Mouse (Mus musculus) cortical plate, adult 2 months (tissue): ENCODE results near the gene Mrpl34.

Experiments
- CTCF ChIP-seq: fragments of 200-500 bp; IDR thresholded peaks from 2 replicates; pipeline ENCODE4 v1.5.1; 2011; ENCODE audit warnings: mild to moderate bottlenecking, control low read depth, low read length; ENCODE audit not compliant: insufficient read depth; ENCODE audit errors: extremely low read depth
- POLR2A ChIP-seq: fragments of 200-500 bp; IDR thresholded peaks from 2 replicates; pipeline ENCODE4 v1.6.1; 2011; ENCODE audit warnings: mild to moderate bottlenecking, low read length, control low read depth; ENCODE audit not compliant: insufficient read depth; ENCODE audit errors: extremely low read depth

GRCm38 (mm10) chr8:71488454-71488853 is 23.7 kb downstream of the Mrpl34 start:
- TF ChIP-seq POLR2A (peak; percentile 89), CTCF (no peak)
